Mouse (Mus musculus) heart, adult 2 months (tissue): ENCODE measurements around the gene Fam166a. TPM values are rescaled to one million over a fixed set of nuclear protein-coding genes. Genes with fewer than 3 reads are reported as not detected.

Experiments
- DNase-seq, 2 experiments: peaks; one replicate each; pipeline ENCODE4 v3.0.0; 2021
- H3K27ac ChIP-seq: fragments of 200-600 bp; 2 replicates; pipeline ENCODE4 v1.8.1; 2022
- H3K27me3 ChIP-seq: fragments of 200-500 bp; 2 replicates; pipeline ENCODE4 v1.6.1; 2012; ENCODE audit warnings: mild to moderate bottlenecking, low read length, inconsistent platforms, mixed read lengths; ENCODE audit not compliant: control insufficient read depth, insufficient read depth
- H3K36me3 ChIP-seq: fragments of 200-500 bp; 2 replicates; pipeline ENCODE4 v1.6.1; 2012; ENCODE audit warnings: low read length, inconsistent platforms; ENCODE audit not compliant: control insufficient read depth, insufficient read depth
- H3K4me1 ChIP-seq: fragments of 200-500 bp; 2 replicates; pipeline ENCODE4 v1.6.1; 2011; ENCODE audit warnings: low read length; ENCODE audit not compliant: control insufficient read depth, insufficient read depth
- H3K4me3 ChIP-seq: fragments of 200-600 bp; 2 replicates; pipeline ENCODE4 v1.8.1; 2022
- H3K79me2 ChIP-seq: fragments of 200-500 bp; replicated peaks from 2 replicates; pipeline ENCODE4 v1.6.1; 2012; ENCODE audit warnings: mild to moderate bottlenecking, inconsistent platforms, low read length, moderate library complexity, mixed read lengths; ENCODE audit not compliant: control insufficient read depth, insufficient read depth
- H3K9ac ChIP-seq: fragments of 200-500 bp; 2 replicates; pipeline ENCODE4 v1.6.1; 2012; ENCODE audit warnings: low read depth, mild to moderate bottlenecking, control low read depth, inconsistent platforms, low read length, mixed read lengths
- CTCF ChIP-seq: fragments of 200-600 bp; IDR thresholded peaks from 2 replicates; pipeline ENCODE4 v1.8.1; 2022; ENCODE audit warnings: antibody characterized with exemption, mild to moderate bottlenecking, moderate library complexity
- EP300 ChIP-seq: fragments of 200-500 bp; IDR thresholded peaks from 2 replicates; pipeline ENCODE4 v1.6.1; 2011; ENCODE audit warnings: low read depth, low read length, control low read depth; ENCODE audit not compliant: insufficient read depth
- POLR2A ChIP-seq: fragments of 200-500 bp; IDR thresholded peaks from 2 replicates; pipeline ENCODE4 v1.6.1; 2011; ENCODE audit warnings: mild to moderate bottlenecking, low read depth, low read length, control low read depth; ENCODE audit not compliant: insufficient read depth
- WGBS: fragments of 180-500 bp; shearing (Covaris S2); methylation state at CpG from one replicate; pipeline ENCODE4 v1.1.7; 2018; 5-methylcytosine and 5-hydroxymethylcytosine counted together
- intact Hi-C: fragments of 180-260 bp; cut with DNase I; formaldehyde crosslinking; loops from one replicate; pipeline ENCODE4 v1.15.1; 2025
- polyA plus RNA-seq: library from polyadenylated mRNA; depleted of rRNA; stranded (reverse); fragments of >200 nt; gene quantifications from 2 replicates; pipeline ENCODE4 v1.2.3, GENCODE M21; 2012
- total RNA-seq, 2 experiments: library from RNA; stranded (reverse); gene quantifications; 2 replicates each; pipeline ENCODE4 v1.2.3; 2021

Fam166a gene
- total and polyA plus RNA-seq, 3 experiments: 0.21 TPM; not detected in 2

DNA sequence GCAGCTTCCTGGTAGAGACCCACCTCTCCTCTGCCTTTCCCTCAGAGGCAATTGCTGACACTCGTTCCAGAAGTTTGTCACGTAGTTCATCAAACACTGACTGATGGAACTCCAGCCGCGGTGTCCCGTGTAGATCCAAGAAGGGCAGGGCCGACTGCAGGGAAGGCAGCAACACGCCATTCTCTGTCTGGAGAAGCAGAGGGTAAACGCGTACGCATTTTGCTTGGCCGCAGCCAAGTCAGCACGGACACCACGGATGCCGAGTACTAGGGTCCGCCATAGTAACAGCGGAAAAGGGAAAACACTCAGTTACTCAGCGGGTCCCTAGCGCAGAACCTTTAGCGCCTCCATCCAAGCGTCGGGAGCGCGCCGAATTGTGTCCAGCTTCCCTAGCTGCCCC is 7.9 kb upstream of the Fam166a start:
- peak overlapping the region; percentile 97 for H3K9ac ChIP-seq
- H3K27me3 ChIP-seq: no peaks in the 10 kb centered on the region
- intact Hi-C loops: loop anchor here (1.0 to 2.0 kb wide), 2 partner anchors 14 to 18 kb away; partner anchors contain the start of gene Tubb4b
- peaks cover 2% of the 10 kb centered on the region for H3K79me2 ChIP-seq
- peaks cover 4% of the 10 kb centered on the region; the same call in 1 of the 2 replicates for H3K4me1 ChIP-seq
- TF ChIP-seq CTCF: no peak
- TF ChIP-seq EP300: no peak
- TF ChIP-seq POLR2A: no peak
- H3K36me3 ChIP-seq: no peaks in the 10 kb centered on the region
- peak overlapping the region; percentile 99 for H3K27ac ChIP-seq
- peak overlapping the region; percentile 69 for H3K4me3 ChIP-seq
- DNase-seq: no peak
- WGBS: under 1% methylated on average over 24 of the region's 24 CpGs

DNA sequence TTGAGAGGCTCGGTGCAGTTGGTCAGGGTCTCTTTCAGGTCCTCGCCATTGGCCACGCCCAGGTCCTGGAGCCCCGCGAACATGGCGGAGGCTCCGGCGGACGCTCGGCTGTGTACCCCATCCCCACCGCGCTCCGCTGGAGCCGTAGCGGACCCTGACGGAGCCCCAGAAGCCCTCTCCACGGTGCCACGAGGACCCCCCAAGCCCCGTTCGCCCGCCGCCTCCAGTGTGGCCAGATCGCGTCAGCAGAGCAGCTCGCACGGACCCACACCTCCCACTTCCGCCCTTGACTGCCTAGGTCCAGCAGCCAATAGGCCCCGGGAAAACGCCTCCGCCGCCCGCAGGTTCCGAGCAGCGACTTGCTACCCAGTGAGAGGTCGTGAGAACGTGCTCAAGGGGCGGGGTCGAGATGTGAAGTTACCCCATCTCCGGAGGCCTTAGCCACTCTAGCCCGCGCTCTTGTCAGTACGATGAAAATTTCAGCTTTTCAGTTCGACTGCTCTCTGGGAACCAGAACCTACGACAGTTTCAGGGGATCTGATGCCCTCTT is 7.3 kb upstream of the Fam166a start, which contains the start of gene Nelfb:
TSS of gene Nelfb (minus strand) at position 369 of the 550 bp plus-strand sequence.
- 0 out of 2 replicates have a peak, but pooled peaks have one; percentile 28 for TF ChIP-seq EP300
- TF ChIP-seq CTCF: no peak
- TF ChIP-seq POLR2A: peak; percentile 68
- Histone ChIP-seq H3K27me3 (no peaks in the 10 kb centered on the region), H3K9ac (peak within 1 kb of the TSS; percentile 97), H3K27ac (peak within 1 kb of the TSS; percentile 99), H3K4me1 (peaks cover 4% of the 10 kb centered on the region; the same call in 1 of the 2 replicates), H3K36me3 (no peaks in the 10 kb centered on the region), H3K79me2 (peaks cover 2% of the 10 kb centered on the region), H3K4me3 (peak within 1 kb of the TSS; percentile 69)
- DNase-seq: peak; percentile 92 to 95
- WGBS: under 1% methylated on average over 44 of the region's 44 CpGs
- intact Hi-C loops: loop anchor here (1.0 to 2.0 kb wide), 2 partner anchors 13 to 18 kb away; partner anchors contain the start of gene Tubb4b

DNA sequence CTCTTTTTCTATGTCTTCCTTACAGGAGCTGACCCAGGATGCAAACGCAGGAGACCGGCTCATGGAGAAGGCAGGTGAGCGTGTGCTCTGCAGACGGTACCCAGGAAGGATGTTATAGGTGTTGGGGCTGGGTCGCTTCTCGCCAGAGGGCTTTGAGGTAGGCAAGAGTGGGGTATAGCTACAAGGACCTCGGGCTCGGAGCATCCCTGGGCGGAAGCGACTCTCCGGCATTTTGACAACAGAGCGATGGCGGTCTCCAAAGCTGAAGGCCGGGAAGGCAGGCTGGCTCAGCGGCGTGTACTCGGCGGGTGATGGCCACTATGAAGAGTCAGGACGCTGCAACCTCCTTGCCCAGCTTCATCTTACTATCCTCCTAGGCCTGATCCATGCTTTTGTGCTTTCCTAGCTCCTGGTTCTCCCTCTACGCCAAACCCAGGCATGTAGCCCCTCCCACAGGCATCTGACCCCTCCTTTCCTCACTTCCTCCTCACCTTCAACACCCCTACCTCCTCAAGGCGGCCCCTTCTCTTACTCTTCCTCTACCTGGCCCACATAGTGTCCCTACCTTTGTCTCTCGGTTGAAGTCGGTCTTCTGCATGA is 5.2 kb upstream of the Fam166a start:
- Histone ChIP-seq H3K79me2 (peaks cover 2% of the 10 kb centered on the region), H3K9ac (no peak overlapping the region), H3K27ac (no peak overlapping the region), H3K36me3 (no peaks in the 10 kb centered on the region), H3K4me3 (no peak overlapping the region), H3K27me3 (no peaks in the 10 kb centered on the region), H3K4me1 (peaks cover 4% of the 10 kb centered on the region; the same call in 1 of the 2 replicates)
- 66% methylated on average over 23 of the region's 23 CpGs for WGBS
- TF ChIP-seq EP300: no peak
- DNase-seq: no peak
- intact Hi-C loops: no loop called here

DNA sequence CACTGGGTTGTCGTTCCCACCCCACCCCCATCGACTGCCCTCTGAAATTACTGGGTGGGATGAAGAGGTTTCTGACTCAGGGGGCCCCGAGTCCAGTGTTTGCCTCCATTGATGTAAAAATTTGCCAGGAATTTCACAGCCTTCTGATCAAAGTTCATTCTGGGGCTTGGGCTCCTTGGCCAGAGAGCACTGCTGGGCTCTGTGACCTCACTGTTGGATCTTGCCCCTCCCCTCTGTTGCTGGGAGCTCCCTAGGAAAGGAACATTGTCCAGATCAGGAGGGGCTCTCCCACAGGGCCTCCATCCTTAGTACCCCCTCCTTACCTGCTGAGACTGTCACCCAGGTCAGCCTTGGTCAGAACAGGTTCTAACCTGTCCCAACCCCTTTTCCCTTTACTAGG is 4.1 kb upstream of the Fam166a start, which contains the start of gene Stpg3:
TSS of gene Stpg3 (minus strand) at position 194 of the 400 bp plus-strand sequence.
- intact Hi-C loops: no loop called here
- Histone ChIP-seq H3K36me3 (no peaks in the 10 kb centered on the region), H3K4me1 (peaks cover 4% of the 10 kb centered on the region; the same call in 1 of the 2 replicates), H3K79me2 (peaks cover 2% of the 10 kb centered on the region), H3K4me3 (no peak within 1 kb of the TSS), H3K27me3 (no peaks in the 10 kb centered on the region), H3K27ac (no peak within 1 kb of the TSS), H3K9ac (no peak within 1 kb of the TSS)
- 70% methylated on average over 3 of the region's 3 CpGs for WGBS
- DNase-seq: no peak
- TF ChIP-seq EP300 (no peak), CTCF (no peak), POLR2A (no peak)

DNA sequence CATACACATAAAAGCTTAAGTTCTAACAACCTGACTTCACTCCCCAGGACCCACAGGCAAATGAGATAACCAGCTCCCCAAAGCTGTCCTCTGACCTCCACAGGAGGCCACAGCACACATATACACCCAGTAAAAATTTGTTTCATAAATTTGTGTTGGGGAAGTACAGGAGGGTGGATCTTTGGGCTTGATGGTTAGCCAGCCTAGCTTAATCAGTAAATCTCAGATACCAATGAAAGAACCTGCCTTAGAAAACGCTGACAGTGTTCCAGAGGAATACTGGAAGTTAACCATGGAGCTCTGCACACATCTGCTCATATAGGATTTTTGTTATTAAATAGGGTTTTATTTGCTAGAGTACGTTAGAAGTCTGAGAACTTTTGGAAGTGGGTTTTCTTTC is 879 bp upstream of the Fam166a start:
- Histone ChIP-seq H3K27ac (no peak overlapping the region), H3K4me3 (no peak overlapping the region), H3K4me1 (no peaks in the 10 kb centered on the region), H3K36me3 (no peaks in the 10 kb centered on the region), H3K9ac (no peak overlapping the region), H3K27me3 (no peaks in the 10 kb centered on the region), H3K79me2 (no peaks in the 10 kb centered on the region)
- TF ChIP-seq EP300: no peak
- TF ChIP-seq POLR2A: no peak
- TF ChIP-seq CTCF: no peak
- WGBS: 56% methylated on average over 2 of the region's 2 CpGs
- intact Hi-C loops: no loop called here
- no peak for DNase-seq

DNA sequence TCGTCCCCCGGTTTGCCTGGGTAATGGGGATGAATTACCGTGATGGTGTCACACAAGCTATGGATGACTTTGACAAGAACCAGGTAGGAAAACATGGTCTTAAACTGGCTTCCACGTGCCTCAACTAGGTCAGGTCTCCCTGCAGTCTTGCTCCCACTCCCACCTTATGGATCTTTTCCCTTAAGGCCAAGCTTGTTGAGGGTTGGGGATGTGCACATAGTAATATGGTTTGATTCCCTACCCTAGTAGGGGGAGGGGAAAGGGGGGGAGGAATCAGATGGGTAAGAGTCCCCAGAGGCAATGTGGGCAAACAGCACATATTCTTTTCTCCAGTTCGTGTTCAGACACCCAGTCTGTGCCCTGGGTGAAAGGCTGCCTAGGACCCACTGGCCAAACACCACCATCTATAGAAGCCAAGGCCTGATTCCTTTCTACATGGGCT is 2.8 kb downstream of the Fam166a start:
- Histone ChIP-seq H3K79me2 (no peaks in the 10 kb centered on the region), H3K27me3 (no peaks in the 10 kb centered on the region), H3K4me3 (no peak overlapping the region), H3K4me1 (0 out of 2 replicates have a peak, but pooled peaks cover 1% of the 10 kb centered on the region), H3K27ac (no peak overlapping the region), H3K36me3 (peaks cover 3% of the 10 kb centered on the region; the same call in 1 of the 2 replicates), H3K9ac (no peak overlapping the region)
- WGBS: 65% methylated on average over 5 of the region's 5 CpGs
- DNase-seq: no peak
- TF ChIP-seq EP300: no peak
- no peak for TF ChIP-seq CTCF
- TF ChIP-seq POLR2A: peak; percentile 37; the same call in 1 of the 2 replicates
- intact Hi-C loops: no loop called here
